Mouse (Mus musculus): ENCODE measurements around the gene Itgav. TPM values are rescaled to one million over a fixed set of nuclear protein-coding genes. Genes with fewer than 3 reads are reported as not detected.
"Not testable (repeated sequence)": the region's sequence is repeated elsewhere in the genome, so short reads cannot be mapped to it uniquely, and the experiment has no call there.

Gene Itgav
- total RNA-seq, 2 experiments from 2014 or later = 100 to 105 TPM

- intact Hi-C loops (cut with DNase I) = no loop called here
- DNase-seq (ENCODE audit: low spot score in 2 of 2) = no peak
These were observed 18.5 kb upstream of the Itgav start for GRCm38 (mm10) chr2:83705580-83706158.

- DNase-seq (ENCODE audit: low spot score in 2 of 2) = no peak
- intact Hi-C loops (cut with DNase I) = no loop called here
These were observed 14.2 kb upstream of the Itgav start for GRCm38 (mm10) chr2:83709896-83710524.

- intact Hi-C loops (cut with DNase I); DNase-seq (ENCODE audit: low spot score in 2 of 2): not testable (repeated sequence)
These were observed 10.9 kb upstream of the Itgav start for GRCm38 (mm10) chr2:83713281-83713680.

GRCm38 (mm10) chr2:83713946-83714345 is 10.3 kb upstream of the Itgav start:
- intact Hi-C loops (cut with DNase I) = no loop called here
- DNase-seq (ENCODE audit: low spot score in 2 of 2) = no peak

GRCm38 (mm10) chr2:83714783-83715182 is 9.4 kb upstream of the Itgav start:
- DNase-seq (ENCODE audit: low spot score in 2 of 2) = peak; percentile 20 to 51
- intact Hi-C loops (cut with DNase I) = no loop called here

- intact Hi-C loops (cut with DNase I) = no loop called here
- no peak for DNase-seq (ENCODE audit: low spot score in 2 of 2)
These were observed 5.9 kb upstream of the Itgav start for GRCm38 (mm10) chr2:83718341-83718740.

GRCm38 (mm10) chr2:83721635-83722034 is 2.6 kb upstream of the Itgav start:
- intact Hi-C loops (cut with DNase I) = loop anchor here (2.0 to 5.0 kb wide), 2 partner anchors 19 to 51 kb away; no protein-coding TSS in a partner anchor
- no peak for DNase-seq (ENCODE audit: low spot score in 2 of 2)

GRCm38 (mm10) chr2:83722936-83723335 is 1.3 kb upstream of the Itgav start:
- DNase-seq (ENCODE audit: low spot score in 2 of 2) = no peak

GRCm38 (mm10) chr2:83723346-83723745 is 851 bp upstream of the Itgav start:
- no peak for DNase-seq (ENCODE audit: low spot score in 2 of 2)
- intact Hi-C loops (cut with DNase I) = loop anchor here (2.0 to 5.0 kb wide), 2 partner anchors 21 to 49 kb away; no protein-coding TSS in a partner anchor

More at GRCm38 (mm10) chr2:83722936-83723335, 1.3 kb upstream of the Itgav start:
- intact Hi-C loops (cut with DNase I) = loop anchor here (2.0 to 5.0 kb wide), 2 partner anchors 20 to 49 kb away; no protein-coding TSS in a partner anchor

GRCm38 (mm10) chr2:83724827-83725730 is 882 bp downstream of the Itgav start:
- peak; percentile 25 to 45 for DNase-seq (ENCODE audit: low spot score in 2 of 2)
- intact Hi-C loops (cut with DNase I) = loop anchor here (5.0 kb wide), 2 partner anchors 47 to 87 kb away; partner anchors contain the start of gene Fam171b

- intact Hi-C loops (cut with DNase I) = loop anchor here (5.0 kb wide), 1 partner anchor 87 kb away; the partner anchor contains the start of gene Fam171b
- no peak for DNase-seq (ENCODE audit: low spot score in 2 of 2)
These were observed 1.6 kb downstream of the Itgav start for GRCm38 (mm10) chr2:83725796-83726195.

- peak; percentile 78 to 79 for DNase-seq (ENCODE audit: low spot score in 2 of 2)
- intact Hi-C loops (cut with DNase I) = loop anchor here (5.0 kb wide), 1 partner anchor 84 kb away; the partner anchor contains the start of gene Fam171b
These were observed 4.1 kb downstream of the Itgav start for GRCm38 (mm10) chr2:83728238-83728682.

- intact Hi-C loops (cut with DNase I) = loop anchor here (5.0 kb wide), 1 partner anchor 83 kb away; the partner anchor contains the start of gene Fam171b
- DNase-seq (ENCODE audit: low spot score in 2 of 2) = peak; percentile 37 to 65
These were observed 5.1 kb downstream of the Itgav start for GRCm38 (mm10) chr2:83729339-83729738.

GRCm38 (mm10) chr2:83732896-83733295 is 8.7 kb downstream of the Itgav start:
- DNase-seq (ENCODE audit: low spot score in 2 of 2) = no peak
- intact Hi-C loops (cut with DNase I) = no loop called here

GRCm38 (mm10) chr2:83733981-83734393 is 9.8 kb downstream of the Itgav start:
- intact Hi-C loops (cut with DNase I) = no loop called here

GRCm38 (mm10) chr2:83735276-83735675 is 11.1 kb downstream of the Itgav start:
- DNase-seq (ENCODE audit: low spot score in 2 of 2) = no peak
- intact Hi-C loops (cut with DNase I) = no loop called here

More at GRCm38 (mm10) chr2:83733981-83734393, 9.8 kb downstream of the Itgav start:
- DNase-seq (ENCODE audit: low spot score in 2 of 2) = no peak

- intact Hi-C loops (cut with DNase I) = no loop called here
- no peak for DNase-seq (ENCODE audit: low spot score in 2 of 2)
These were observed 12.6 kb downstream of the Itgav start for GRCm38 (mm10) chr2:83736836-83737235.

- DNase-seq (ENCODE audit: low spot score in 2 of 2) = no peak
- intact Hi-C loops (cut with DNase I) = no loop called here
These were observed 14.5 kb downstream of the Itgav start for GRCm38 (mm10) chr2:83738586-83739251.

Data from left cerebral cortex, postnatal 14 days (tissue).